Mouse (Mus musculus) olfactory bulb, adult 2 months (tissue): ENCODE measurements around the gene Thrb. TPM values are rescaled to one million over a fixed set of nuclear protein-coding genes. Genes with fewer than 3 reads are reported as not detected.

ENCODE experiments used
- H3K27ac ChIP-seq: fragments of 200-500 bp; 2 replicates; pipeline ENCODE4 v1.5.1; 2012; ENCODE audit warnings: low read depth, low read length; ENCODE audit not compliant: insufficient read depth
- H3K4me1 ChIP-seq: fragments of 200-500 bp; 2 replicates; pipeline ENCODE4 v1.6.1; 2012; ENCODE audit warnings: low read length; ENCODE audit not compliant: control insufficient read depth, insufficient read depth
- H3K4me3 ChIP-seq: fragments of 200-500 bp; 2 replicates; pipeline ENCODE4 v1.5.1; 2012; ENCODE audit warnings: mild to moderate bottlenecking, low read depth, low read length, moderate library complexity; ENCODE audit not compliant: insufficient read depth
- CTCF ChIP-seq: fragments of 200-500 bp; IDR thresholded peaks from 2 replicates; pipeline ENCODE4 v1.5.1; 2012; ENCODE audit warnings: low read depth, mild to moderate bottlenecking, low read length, moderate library complexity; ENCODE audit not compliant: insufficient read depth
- POLR2A ChIP-seq: fragments of 200-500 bp; IDR thresholded peaks from 2 replicates; pipeline ENCODE4 v1.6.1; 2012; ENCODE audit warnings: mild to moderate bottlenecking, low read depth, low read length, moderate library complexity; ENCODE audit not compliant: insufficient read depth
- WGBS: fragments of 180-500 bp; shearing (Covaris S2); methylation state at CpG from one replicate; pipeline ENCODE4 v1.1.7; 2018; 5-methylcytosine and 5-hydroxymethylcytosine counted together
- polyA plus RNA-seq: library from polyadenylated mRNA; stranded (reverse); fragments of >200 nt; gene quantifications from 2 replicates; pipeline ENCODE4 v1.2.4, GENCODE M21; 2012; ENCODE audit warnings: low replicate concordance; ENCODE audit not compliant: missing spikeins, insufficient read depth, insufficient read length

Thrb gene
- polyA plus RNA-seq, 1 experiment: not detected

DNA sequence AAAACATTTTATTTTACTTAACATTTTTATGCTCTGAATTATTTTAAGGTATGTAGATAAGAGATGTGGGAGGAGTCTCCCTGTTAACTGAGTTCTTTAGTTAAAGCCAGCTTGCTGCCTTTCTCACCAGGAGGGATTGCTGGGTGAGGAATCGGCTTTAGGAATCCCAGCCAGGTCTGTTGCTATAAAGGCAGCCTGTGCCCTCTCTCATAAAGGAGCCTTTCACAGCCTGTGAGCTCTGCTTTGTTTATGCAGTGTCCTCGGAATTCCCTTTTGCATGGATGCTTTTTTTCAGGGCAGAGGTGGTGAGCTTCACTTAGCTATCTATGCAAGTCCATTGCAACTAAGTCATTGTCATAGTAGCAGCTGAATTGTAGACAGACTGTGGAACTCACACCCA, 71.0 kb downstream of the Thrb start:
- H3K4me1 ChIP-seq: no peaks in the 10 kb centered on the region
- no peak overlapping the region for H3K27ac ChIP-seq
- WGBS: 21% methylated on average over 2 of the region's 2 CpGs
- no peak overlapping the region for H3K4me3 ChIP-seq
- TF ChIP-seq CTCF (no peak), POLR2A (no peak)

DNA sequence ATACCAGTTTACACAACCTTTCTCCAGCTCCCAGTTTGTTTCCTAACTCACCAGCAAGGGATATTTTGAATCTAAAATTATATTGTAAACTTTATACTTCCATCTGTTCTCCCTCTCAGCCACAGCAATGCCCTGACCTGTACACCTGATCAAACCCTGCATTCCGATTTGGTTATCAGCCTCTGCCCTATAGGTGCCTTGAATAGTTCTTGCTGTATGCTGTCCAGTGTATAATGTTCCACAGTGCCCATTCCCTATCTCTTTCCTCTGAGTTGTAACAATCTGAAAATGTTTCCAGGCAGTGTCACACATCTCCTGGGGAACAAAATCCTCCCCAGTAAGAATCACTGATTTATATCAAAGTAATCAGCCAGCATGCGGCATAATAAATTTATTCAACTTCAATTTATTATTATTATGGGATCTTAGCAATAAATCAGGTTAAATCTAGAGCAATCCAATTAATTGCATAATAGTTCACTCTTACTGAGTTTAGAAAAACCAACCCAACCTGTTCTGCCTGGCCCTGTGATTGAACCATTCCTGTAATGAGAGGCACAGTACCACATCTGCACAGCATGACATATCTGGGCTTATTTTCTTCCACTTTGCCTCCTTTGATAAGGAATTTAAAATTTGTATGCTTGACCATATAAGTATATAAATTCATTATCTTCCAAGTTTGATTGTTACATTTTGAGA, 73.2 kb downstream of the Thrb start:
- TF ChIP-seq POLR2A (no peak), CTCF (no peak)
- 91% methylated on average over 2 of the region's 2 CpGs for WGBS
- Histone ChIP-seq H3K4me3 (no peak overlapping the region), H3K4me1 (no peaks in the 10 kb centered on the region), H3K27ac (no peak overlapping the region)

DNA sequence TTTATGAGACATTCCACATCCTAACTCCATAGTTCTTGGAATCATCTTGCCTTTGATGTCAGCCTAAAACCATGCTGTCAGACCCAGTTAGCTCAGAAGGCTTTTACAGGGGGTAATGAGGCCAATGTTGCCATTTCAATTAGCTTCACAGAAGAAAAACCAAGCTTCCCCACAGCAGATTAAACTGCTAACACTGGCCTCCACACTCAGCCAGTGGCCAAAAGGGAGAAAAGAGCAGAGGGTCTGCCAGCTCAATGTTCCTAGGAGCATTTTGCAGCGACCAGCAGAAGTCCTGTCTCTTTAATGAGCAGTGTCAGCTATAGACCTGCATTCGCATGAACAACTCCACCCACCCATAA, 73.7 kb downstream of the Thrb start:
- TF ChIP-seq POLR2A: no peak
- TF ChIP-seq CTCF: no peak
- WGBS: 53% methylated on average over 2 of the region's 2 CpGs

GRCm38 (mm10) chr14:17735440-17735839, 75.4 kb downstream of the Thrb start:
- H3K4me3 ChIP-seq: no peak overlapping the region
- 88% methylated on average over 6 of the region's 6 CpGs for WGBS
- H3K27ac ChIP-seq: no peak overlapping the region
- no peak for TF ChIP-seq POLR2A
- no peak for TF ChIP-seq CTCF
- no peaks in the 10 kb centered on the region for H3K4me1 ChIP-seq

More for the DNA sequence above, 73.7 kb downstream of the Thrb start:
- no peak overlapping the region for H3K27ac ChIP-seq
- H3K4me3 ChIP-seq: no peak overlapping the region
- H3K4me1 ChIP-seq: no peaks in the 10 kb centered on the region

DNA sequence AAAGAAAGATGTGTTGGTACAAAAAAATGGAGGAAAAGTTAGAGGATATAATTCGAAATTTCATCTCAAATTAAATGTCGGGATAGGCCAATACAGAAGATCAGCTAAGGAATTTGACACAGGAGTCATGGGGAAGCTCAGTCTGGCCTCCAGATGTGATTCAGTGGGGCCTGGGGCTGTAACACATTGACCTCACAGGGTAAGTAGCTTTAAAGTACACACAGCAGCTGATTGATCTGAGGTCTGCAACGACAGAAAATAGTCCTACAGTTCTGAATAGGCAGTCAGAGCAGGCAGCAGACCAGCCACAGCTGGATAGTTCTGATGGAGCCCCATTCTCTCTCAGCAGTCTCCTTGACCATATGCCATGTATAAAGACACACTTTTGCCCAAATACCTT, 80.8 kb downstream of the Thrb start:
- WGBS: 60% methylated on average over 3 of the region's 3 CpGs
- TF ChIP-seq POLR2A (no peak), CTCF (no peak)
- no peak overlapping the region for H3K27ac ChIP-seq
- no peaks in the 10 kb centered on the region for H3K4me1 ChIP-seq
- H3K4me3 ChIP-seq: no peak overlapping the region

GRCm38 (mm10) chr14:17742264-17742663, 82.2 kb downstream of the Thrb start:
- Histone ChIP-seq H3K4me3 (no peak overlapping the region), H3K27ac (no peak overlapping the region), H3K4me1 (no peaks in the 10 kb centered on the region)
- WGBS: 66% methylated on average over 2 of the region's 2 CpGs
- TF ChIP-seq CTCF (no peak), POLR2A (no peak)

GRCm38 (mm10) chr14:17742902-17743712, 83.0 kb downstream of the Thrb start:
- TF ChIP-seq CTCF: no peak
- no peak for TF ChIP-seq POLR2A

GRCm38 (mm10) chr14:17743713-17744158, 83.7 kb downstream of the Thrb start:
- H3K27ac ChIP-seq: no peak overlapping the region
- H3K4me3 ChIP-seq: no peak overlapping the region
- H3K4me1 ChIP-seq: no peaks in the 10 kb centered on the region
- WGBS: 35% methylated on average over 2 of the region's 2 CpGs
- TF ChIP-seq CTCF: no peak
- no peak for TF ChIP-seq POLR2A

More at GRCm38 (mm10) chr14:17742902-17743712, 83.0 kb downstream of the Thrb start:
- no peak overlapping the region for H3K27ac ChIP-seq
- H3K4me3 ChIP-seq: no peak overlapping the region
- WGBS: 48% methylated on average over 9 of the region's 9 CpGs
- no peaks in the 10 kb centered on the region for H3K4me1 ChIP-seq

DNA sequence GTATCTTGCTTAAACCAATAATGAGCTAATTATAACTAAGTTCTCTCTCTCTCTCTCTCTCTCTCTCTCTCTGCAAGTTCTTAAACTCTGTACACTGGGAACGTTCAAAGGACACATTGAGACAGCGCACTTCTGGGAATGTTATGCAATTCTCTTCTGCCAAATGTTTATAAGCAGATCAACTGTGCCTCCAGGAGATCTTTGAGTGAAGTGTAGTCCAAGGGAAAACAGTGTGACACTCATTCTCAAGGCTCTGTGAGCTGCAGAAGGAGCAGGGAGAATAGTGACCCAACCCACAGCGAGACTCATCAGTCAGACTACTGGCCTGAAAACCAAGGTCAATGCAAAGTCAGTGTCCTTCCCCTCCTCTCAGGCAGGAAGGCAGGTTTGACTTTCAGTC, 87.9 kb downstream of the Thrb start:
- WGBS: 74% methylated on average over 3 of the region's 3 CpGs
- Histone ChIP-seq H3K4me1 (no peaks in the 10 kb centered on the region), H3K4me3 (no peak overlapping the region), H3K27ac (no peak overlapping the region)
- no peak for TF ChIP-seq POLR2A
- TF ChIP-seq CTCF: no peak

DNA sequence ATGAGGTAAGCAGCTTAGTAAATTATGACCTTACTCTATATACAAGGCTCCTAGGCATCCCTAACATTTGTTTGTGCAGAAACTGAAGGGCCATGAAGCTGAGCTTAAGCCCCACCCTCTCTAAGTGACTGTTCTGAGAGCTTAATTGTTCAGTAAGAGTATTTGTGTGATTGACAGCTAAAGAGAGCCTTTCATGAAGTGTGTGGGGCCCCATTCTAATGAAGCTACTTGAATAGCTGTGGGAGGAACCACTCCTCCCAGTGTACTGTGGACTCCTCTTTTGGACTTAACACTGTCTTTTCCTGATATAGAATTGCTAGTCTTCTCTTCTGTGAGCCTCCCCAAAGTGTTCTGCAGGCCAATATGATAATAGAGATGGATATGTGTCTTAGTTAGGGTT, 88.9 kb downstream of the Thrb start:
- no peak for TF ChIP-seq POLR2A
- TF ChIP-seq CTCF: no peak
- Histone ChIP-seq H3K4me1 (no peaks in the 10 kb centered on the region), H3K27ac (no peak overlapping the region), H3K4me3 (no peak overlapping the region)
